Mouse (Mus musculus): ENCODE measurements around the gene Abcb9. TPM values are rescaled to one million over a fixed set of nuclear protein-coding genes. Genes with fewer than 3 reads are reported as not detected.
A peak's percentile ranks its signal among the peaks of the same experiment; 100 is the strongest.

The Abcb9 gene
- polyA plus RNA-seq (2012; rRNA removed) = 30.2 and 33.3 TPM in 2 replicates

GRCm38 (mm10) chr5:124095596-124096232 is at the start of gene Abcb9:
Gene Abcb9 (minus strand): TSS chr5:124095798.
- peak; percentile 97 to 99 for DNase-seq (ENCODE audit: extremely low spot score in 1 of 2, low spot score in 1 of 2)

GRCm38 (mm10) chr5:124138066-124138465 is 42.5 kb upstream of the Abcb9 start:
- DNase-seq (ENCODE audit: extremely low spot score in 1 of 2, low spot score in 1 of 2) = no peak

- no peak for DNase-seq (ENCODE audit: extremely low spot score in 1 of 2, low spot score in 1 of 2)
Observed at GRCm38 (mm10) chr5:124134261-124134660, 38.7 kb upstream of the Abcb9 start.

- DNase-seq (ENCODE audit: extremely low spot score in 1 of 2, low spot score in 1 of 2) = no peak
Observed at GRCm38 (mm10) chr5:124125093-124125492, 29.5 kb upstream of the Abcb9 start.

- no peak for DNase-seq (ENCODE audit: extremely low spot score in 1 of 2, low spot score in 1 of 2)
Observed at GRCm38 (mm10) chr5:124122357-124122756, 26.8 kb upstream of the Abcb9 start.

GRCm38 (mm10) chr5:124119204-124119603 is 23.6 kb upstream of the Abcb9 start:
- DNase-seq (ENCODE audit: extremely low spot score in 1 of 2, low spot score in 1 of 2) = no peak

GRCm38 (mm10) chr5:124115990-124116845 is 20.6 kb upstream of the Abcb9 start, which contains the start of gene Arl6ip4:
Gene Arl6ip4 (plus strand): TSS chr5:124116089.
- DNase-seq (ENCODE audit: extremely low spot score in 1 of 2, low spot score in 1 of 2) = peak in 1 of 2 experiments; percentile 86

- no peak for DNase-seq (ENCODE audit: extremely low spot score in 1 of 2, low spot score in 1 of 2)
Observed at GRCm38 (mm10) chr5:124115531-124115930, 19.9 kb upstream of the Abcb9 start.

GRCm38 (mm10) chr5:124114276-124115025 is 18.9 kb upstream of the Abcb9 start:
- no peak for DNase-seq (ENCODE audit: extremely low spot score in 1 of 2, low spot score in 1 of 2)

GRCm38 (mm10) chr5:124113030-124113429 is 17.4 kb upstream of the Abcb9 start:
- DNase-seq (ENCODE audit: extremely low spot score in 1 of 2, low spot score in 1 of 2) = peak in 1 of 2 experiments; percentile 72

- no peak for DNase-seq (ENCODE audit: extremely low spot score in 1 of 2, low spot score in 1 of 2)
Observed at GRCm38 (mm10) chr5:124112531-124112930, 16.9 kb upstream of the Abcb9 start.

GRCm38 (mm10) chr5:124111742-124112497 is 16.3 kb upstream of the Abcb9 start, which contains the start of gene Ogfod2:
Gene Ogfod2 (plus strand): TSS chr5:124112297.
- DNase-seq (ENCODE audit: extremely low spot score in 1 of 2, low spot score in 1 of 2) = peak; percentile 87 to 95

- no peak for DNase-seq (ENCODE audit: extremely low spot score in 1 of 2, low spot score in 1 of 2)
Observed at GRCm38 (mm10) chr5:124111077-124111741, 15.6 kb upstream of the Abcb9 start.

- DNase-seq (ENCODE audit: extremely low spot score in 1 of 2, low spot score in 1 of 2) = no peak
Observed at GRCm38 (mm10) chr5:124103552-124103951, 8.0 kb upstream of the Abcb9 start.

- DNase-seq (ENCODE audit: extremely low spot score in 1 of 2, low spot score in 1 of 2) = no peak
Observed at GRCm38 (mm10) chr5:124103020-124103419, 7.4 kb upstream of the Abcb9 start.

GRCm38 (mm10) chr5:124102326-124102725 is 6.7 kb upstream of the Abcb9 start:
- DNase-seq (ENCODE audit: extremely low spot score in 1 of 2, low spot score in 1 of 2) = no peak

- no peak for DNase-seq (ENCODE audit: extremely low spot score in 1 of 2, low spot score in 1 of 2)
Observed at GRCm38 (mm10) chr5:124100128-124101044, 4.8 kb upstream of the Abcb9 start.

- no peak for DNase-seq (ENCODE audit: extremely low spot score in 1 of 2, low spot score in 1 of 2)
Observed at GRCm38 (mm10) chr5:124098923-124099322, 3.3 kb upstream of the Abcb9 start.
